Comparison of ENCODE assay signal across 9 mouse cellular contexts in the genomic region with DNA sequence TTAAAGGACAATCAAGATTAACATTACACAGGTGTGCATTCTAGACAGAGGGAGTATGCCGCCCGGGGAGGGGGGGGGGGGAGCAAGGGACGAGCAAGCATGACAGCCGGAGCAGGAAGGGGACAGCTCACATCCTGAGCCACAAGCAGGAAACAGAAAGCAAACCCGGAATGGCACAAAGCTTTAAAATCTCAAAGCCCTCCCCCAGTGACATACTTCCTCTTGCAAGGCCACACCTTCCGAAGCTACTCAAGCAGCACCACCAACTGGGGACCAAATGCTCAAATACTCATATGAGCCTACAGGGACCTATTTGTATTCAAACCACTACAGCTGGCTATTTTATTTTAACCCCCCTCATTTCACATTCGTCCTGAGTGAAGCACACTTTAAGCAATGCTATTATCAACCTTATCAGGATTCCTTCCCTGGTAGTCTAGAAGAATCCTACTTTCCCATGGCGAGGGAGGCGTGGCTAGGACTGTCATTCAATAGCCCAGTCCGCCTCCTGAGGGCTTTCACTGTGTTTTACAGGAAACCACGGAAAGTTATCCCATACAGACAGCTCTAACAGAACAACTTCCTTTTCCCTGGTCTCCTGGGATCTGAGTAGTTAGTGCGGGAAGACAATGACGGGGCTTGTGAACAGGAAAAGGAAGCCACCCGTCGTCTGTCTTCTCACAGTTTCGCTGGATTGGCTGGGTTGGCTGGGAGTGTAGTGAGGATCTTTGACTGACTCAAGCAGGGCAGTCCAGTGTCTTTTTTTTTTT.
A peak's percentile ranks its signal among the peaks of the same experiment; 100 is the strongest.
DNase-seq lines count a peak whose midpoint lies in the region; ATAC-seq and TF ChIP-seq lines count a peak whose summit lies in the region.
"Had no signal": no experiment of that assay in that cellular context is flagged by ENCODE, and none has a peak within 500 bp of the region (broad histone marks: within the 10 kb centered on the region; RNA-seq: fewer than 3 reads in every experiment).

No protein-coding gene starts in this region.

- no peak for TF ChIP-seq POLR2A in CH12.LX (IDR thresholded peaks at IDR 0.05; ENCODE audit: low read depth, low read length)

- DNase-seq in CH12.LX (ENCODE audit: extremely low read depth): peak; percentile 37
- DNase-seq in embryo, embryonic 11 days: peak; percentile 57
- peak; percentile 56 for DNase-seq in heart, postnatal 4 days
- no peak for DNase-seq in right cerebral cortex, postnatal 36 days (ENCODE audit: low spot score in 2 of 2)
- DNase-seq in frontal cortex, postnatal 25 days (ENCODE audit: low spot score in 2 of 2): no peak
- no peak for DNase-seq in retina, embryonic 14.5 days (ENCODE audit: low spot score)
- DNase-seq: gastrocnemius, postnatal 25 days had no signal

- peaks cover 0 to 13% of the 10 kb centered on the region in 2 experiments; a peak in 2 of 4 replicates for H3K4me1 ChIP-seq in CH12.LX (ENCODE audit: control insufficient read depth in 1 of 2, insufficient read depth in 2 of 2)
- peaks cover 2% of the 10 kb centered on the region; the same call in 1 of the 2 replicates for H3K4me1 ChIP-seq in liver, embryonic 12.5 days

- H3K36me3 ChIP-seq in CH12.LX (replicated peaks in 1 of 2; ENCODE audit: control insufficient read depth in 1 of 2, insufficient read depth in 1 of 2, low read length in 1 of 2): no peaks in the 10 kb centered on the region
- H3K36me3 ChIP-seq in liver, embryonic 12.5 days: no peaks in the 10 kb centered on the region

- no peaks in the 10 kb centered on the region for H3K9me3 ChIP-seq in CH12.LX (replicated peaks; ENCODE audit: low read length)
- H3K9me3 ChIP-seq in liver, embryonic 12.5 days (replicated peaks): no peaks in the 10 kb centered on the region

- no peaks in the 10 kb centered on the region for H3K27me3 ChIP-seq in CH12.LX (replicated peaks)
- no peaks in the 10 kb centered on the region for H3K27me3 ChIP-seq in liver, embryonic 12.5 days (replicated peaks)

- WGBS in liver, embryonic 12.5 days (ENCODE audit: insufficient replicate concordance): 28% methylated on average over 16 of the region's 16 CpGs

- TF ChIP-seq EP300 in CH12.LX (IDR thresholded peaks at IDR 0.05; ENCODE audit: low read length): no peak

- no peak for TF ChIP-seq CTCF in CH12.LX (conservative IDR thresholded peaks at IDR 0.05 in 1 of 2, IDR thresholded peaks at IDR 0.05 in 1 of 2; ENCODE audit: low read depth in 2 of 2, low read length in 2 of 2)

- peak; percentile 51; the same call in 1 of the 2 replicates for ATAC-seq in liver, embryonic 12.5 days
- no peak for ATAC-seq in megakaryocyte-erythroid progenitor cell, adult 5-6 weeks (replicated peaks; ENCODE audit: low FRiP score, low TSS enrichment, poor library complexity, severe bottlenecking)

- in situ Hi-C loops in CH12.LX (cut with MboI; ENCODE audit: low pct_ligation_motif_present, low pct_unique_long_range_greater_than_20kb, low sequenced_read_pairs): no loop called here

- H3K4me3 ChIP-seq in CH12.LX (replicated peaks in 1 of 3; ENCODE audit: low read depth in 2 of 3, low read length in 2 of 3, poor library complexity in 1 of 3): no peak overlapping the region
- no peak overlapping the region for H3K4me3 ChIP-seq in liver, embryonic 12.5 days

- TF ChIP-seq RAD21 in CH12.LX (IDR thresholded peaks at IDR 0.05; ENCODE audit: low read depth, low read length): no peak

- no peak overlapping the region for H3K4me2 ChIP-seq in CH12.LX (ENCODE audit: insufficient read depth, low read depth, poor library complexity, severe bottlenecking)
- H3K4me2 ChIP-seq in liver, embryonic 12.5 days: peak overlapping the region; percentile 22; the same call in 1 of the 2 replicates

- dilution Hi-C loops in CH12.LX (cut with MboI; ENCODE audit: extremely low pct_ligation_motif_present, extremely low pct_unique_long_range_greater_than_20kb, low sequenced_read_pairs): no loop called here

- H3K9ac ChIP-seq in CH12.LX (ENCODE audit: insufficient read depth, low read depth): no peak overlapping the region
- H3K9ac ChIP-seq in liver, embryonic 12.5 days: no peak overlapping the region

- no peak overlapping the region for H3K27ac ChIP-seq in CH12.LX (ENCODE audit: insufficient read depth, low read depth)
- H3K27ac ChIP-seq in liver, embryonic 12.5 days: no peak overlapping the region

- H3K79me2 ChIP-seq in CH12.LX (replicated peaks; ENCODE audit: control insufficient read depth, extremely low read depth, insufficient read depth, poor library complexity, severe bottlenecking): no peaks in the 10 kb centered on the region

TF ChIP-seq in CH12.LX, 34 proteins besides CTCF, POLR2A, EP300 and RAD21:
- TF ChIP-seq CHD1 (IDR thresholded peaks at IDR 0.05; ENCODE audit: low read depth, low read length) (no peak), JUND (conservative IDR thresholded peaks at IDR 0.05; ENCODE audit: low read depth, low read length) (no peak), GABPA (IDR thresholded peaks at IDR 0.05; ENCODE audit: insufficient replicate concordance, low read depth, low read length) (no peak)

Comparison
In these comparisons a context has a peak if more than half of its experiments do, and no peak if none do; other contexts are left out.
1. DNase-seq: peak in CH12.LX (single experiment), embryo, embryonic 11 days (single experiment) and heart, postnatal 4 days (single experiment); none in right cerebral cortex, postnatal 36 days (0 of 2), frontal cortex, postnatal 25 days (0 of 2) and retina, embryonic 14.5 days (single experiment).